Mouse (Mus musculus) midbrain, embryonic 16.5 days (tissue): ENCODE data around the gene Myh11. TPM values are rescaled to one million over a fixed set of nuclear protein-coding genes. Genes with fewer than 3 reads are reported as not detected.

Experiments used
- ATAC-seq: fragments of 200-750 bp; cut with Nextera tagmentation; 2 replicates; pipeline ENCODE4 v1.8.0; 2017; ENCODE audit warnings: moderate TSS enrichment
- H3K27ac ChIP-seq: fragments of 300-500 bp; sonication (generic); 2 replicates; pipeline ENCODE4 v1.5.1; 2014; ENCODE audit warnings: mild to moderate bottlenecking, low read length, mixed read lengths
- H3K27me3 ChIP-seq: fragments of 300-500 bp; sonication (generic); 2 replicates; pipeline ENCODE4 v1.6.1; 2014; ENCODE audit warnings: low read depth, low read length, mixed read lengths; ENCODE audit not compliant: control insufficient read depth, insufficient read depth
- H3K36me3 ChIP-seq: fragments of 300-500 bp; sonication (generic); 2 replicates; pipeline ENCODE4 v1.6.1; 2014; ENCODE audit warnings: mild to moderate bottlenecking, low read length, moderate library complexity, mixed read lengths; ENCODE audit not compliant: control insufficient read depth, insufficient read depth
- H3K4me1 ChIP-seq: fragments of 300-500 bp; sonication (generic); 2 replicates; pipeline ENCODE4 v1.6.1; 2014; ENCODE audit warnings: mild to moderate bottlenecking, low read length, mixed read lengths; ENCODE audit not compliant: control insufficient read depth, insufficient read depth
- H3K4me2 ChIP-seq: fragments of 300-500 bp; sonication (generic); 2 replicates; pipeline ENCODE4 v1.6.1; 2014; ENCODE audit warnings: mild to moderate bottlenecking, low read length, mixed read lengths
- H3K4me3 ChIP-seq: fragments of 300-500 bp; sonication (generic); 2 replicates; pipeline ENCODE4 v1.5.1; 2014; ENCODE audit warnings: low read depth, mild to moderate bottlenecking, low read length, moderate library complexity, mixed read lengths
- H3K9ac ChIP-seq: fragments of 300-500 bp; sonication (generic); 2 replicates; pipeline ENCODE4 v1.6.1; 2014; ENCODE audit warnings: low read depth, low read length, mixed read lengths
- H3K9me3 ChIP-seq: fragments of 300-500 bp; sonication (generic); replicated peaks from 2 replicates; pipeline ENCODE4 v1.6.1; 2014; ENCODE audit warnings: mild to moderate bottlenecking, low read length, mixed read lengths; ENCODE audit not compliant: control insufficient read depth, poor library complexity, severe bottlenecking
- microRNA counts: library from miRNA; unstranded; fragments of <30 nt; microRNA quantifications from one replicate; lab custom pipeline; 2016
- microRNA-seq: library from miRNA; unstranded; fragments of <30 nt; microRNA quantifications from one replicate; pipeline ENCODE4, GENCODE M21; 2017
- polyA plus RNA-seq: library from polyadenylated mRNA; unstranded; fragments of >200 nt; fragmentation: Nextera tagmentation; extraction: Ambion mirVana; gene quantifications from 2 replicates; pipeline ENCODE4 v1.2.1, GENCODE M21; 2015

Myh11 gene
- polyA plus RNA-seq, 1 experiment from 2014 or later: 0.59 TPM

DNA sequence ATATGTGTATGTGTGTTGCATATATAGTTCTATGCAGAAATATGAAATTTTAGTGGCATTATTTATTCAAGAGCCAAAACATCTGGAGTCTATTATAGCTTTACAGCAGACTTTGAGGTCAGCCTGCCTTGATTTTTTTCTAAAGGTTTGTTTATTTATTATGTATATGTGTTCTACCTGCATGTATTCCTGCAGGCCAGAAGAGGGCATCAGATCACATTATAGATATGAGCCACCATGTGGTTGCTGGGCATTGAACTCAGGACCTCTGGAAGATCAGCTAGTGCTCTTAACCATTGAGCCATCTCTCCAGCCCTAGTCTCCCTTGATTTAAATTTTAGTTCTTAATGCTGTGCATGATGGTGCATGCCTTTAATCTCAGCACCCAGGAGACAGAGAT, 143.5 kb downstream of the Myh11 start:
- no peaks in the 10 kb centered on the region for H3K27me3 ChIP-seq
- no peaks in the 10 kb centered on the region for H3K4me1 ChIP-seq
- no peaks in the 10 kb centered on the region for H3K9me3 ChIP-seq
- no peak overlapping the region for H3K4me3 ChIP-seq
- H3K36me3 ChIP-seq: peaks cover 34% of the 10 kb centered on the region
- H3K27ac ChIP-seq: no peak overlapping the region
- no peak overlapping the region for H3K9ac ChIP-seq
- H3K4me2 ChIP-seq: no peak overlapping the region
- no peak for ATAC-seq

MicroRNA genes within 50 kb of the gene (microRNA counts, 519-probe panel; counts per million panel counts)
- 2,101 counts per million, percentile 56 among the panel's probes with 10 or more counts for microRNA mmu-miR-484 (lab: Ali Mortazavi, UCI)

Small RNA genes lying within 50 kb of the gene (microRNA-seq; reads per million reads assigned to microRNA genes)
- 3,006 reads per million, percentile 86 among the genes with 10 or more reads in this experiment for gene Mir484

Other genes with a start within 250 kb of the Myh11 start
- gene Nde1, start 128.1 kb downstream of the Myh11 start, polyA plus RNA-seq: 18.7 and 21.9 TPM in 2 replicates
- gene Marf1, start 128.0 kb downstream of the Myh11 start, polyA plus RNA-seq: 16.0 and 16.4 TPM in 2 replicates
- 205 TPM in 2 replicates for gene Fopnl, start 26.0 kb upstream of the Myh11 start, polyA plus RNA-seq
- 9.3 and 10.8 TPM in 2 replicates for gene Abcc1, start 70.2 kb upstream of the Myh11 start, polyA plus RNA-seq